Mouse (Mus musculus) hindlimb bud, embryonic 11.5 days (tissue): ENCODE results near the gene Ccr8.

Experiments
- DNase-seq: peaks from one replicate; pipeline ENCODE4 v3.0.0-alpha.2; 2012; ENCODE audit warnings: low read depth, low spot score; ENCODE audit errors: extremely low spot score

Gene Ccr8

DNA sequence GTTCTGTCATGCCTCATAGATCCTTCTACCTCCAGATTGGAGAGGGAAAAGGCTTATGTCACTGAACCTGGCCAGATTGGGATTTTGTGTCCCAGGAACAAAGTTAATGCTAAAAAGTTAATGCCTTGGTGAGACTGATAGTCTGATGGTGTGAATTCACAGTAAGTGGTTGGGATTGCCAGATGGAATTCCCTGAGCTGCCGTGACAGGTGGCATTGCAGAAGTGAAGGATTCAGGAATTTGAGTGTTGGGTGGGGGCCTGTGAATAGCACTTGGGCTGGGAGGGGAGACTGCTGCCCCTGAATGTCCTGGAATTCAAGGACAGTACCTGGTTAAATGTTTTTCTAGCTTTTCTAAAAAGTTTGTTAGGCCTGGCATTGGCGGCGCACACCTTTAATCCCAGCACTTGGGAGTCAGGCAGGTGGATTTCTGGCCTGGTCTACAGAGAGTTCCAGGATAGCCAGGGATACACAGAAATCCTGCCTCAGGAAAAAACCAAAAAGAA, 39.9 kb downstream of the Ccr8 start:
- DNase-seq = no peak

DNA sequence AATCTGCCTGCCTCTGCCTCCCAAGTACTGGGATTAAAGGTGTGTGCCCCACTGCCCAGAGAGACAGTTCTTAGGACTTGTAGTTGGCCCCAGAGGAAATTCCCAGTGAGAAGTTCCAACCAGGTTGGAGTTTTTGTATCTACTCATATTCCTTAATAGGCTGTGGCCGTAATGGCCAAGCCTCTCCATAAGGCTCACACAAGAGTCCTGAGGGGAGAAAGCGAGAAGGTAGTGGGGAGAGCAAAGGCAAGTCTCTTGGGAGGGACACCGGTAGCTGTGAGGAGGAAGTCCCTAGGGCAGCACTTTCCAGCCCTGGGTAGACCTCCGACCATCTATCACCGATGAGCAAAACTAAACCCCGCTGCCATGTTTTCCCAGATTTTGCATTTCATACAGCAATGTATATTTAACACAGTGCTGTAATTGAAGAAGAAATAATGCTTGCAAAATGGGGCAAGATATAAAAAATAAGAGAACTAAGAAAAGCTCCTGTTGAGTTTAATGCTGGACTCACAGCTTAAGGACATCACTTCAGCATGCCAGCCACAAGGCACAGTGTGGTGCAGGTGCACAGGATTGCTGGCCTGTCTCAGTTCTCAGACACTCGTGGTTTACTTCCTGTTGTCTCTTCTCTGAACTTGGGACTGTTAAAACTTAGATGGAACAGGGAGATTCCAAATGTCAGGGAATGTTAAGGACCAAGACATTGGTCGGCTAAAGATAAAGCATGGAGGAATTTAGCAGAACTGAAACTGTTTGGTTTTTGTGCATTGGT, 41.3 kb downstream of the Ccr8 start:
- no peak for DNase-seq

DNA sequence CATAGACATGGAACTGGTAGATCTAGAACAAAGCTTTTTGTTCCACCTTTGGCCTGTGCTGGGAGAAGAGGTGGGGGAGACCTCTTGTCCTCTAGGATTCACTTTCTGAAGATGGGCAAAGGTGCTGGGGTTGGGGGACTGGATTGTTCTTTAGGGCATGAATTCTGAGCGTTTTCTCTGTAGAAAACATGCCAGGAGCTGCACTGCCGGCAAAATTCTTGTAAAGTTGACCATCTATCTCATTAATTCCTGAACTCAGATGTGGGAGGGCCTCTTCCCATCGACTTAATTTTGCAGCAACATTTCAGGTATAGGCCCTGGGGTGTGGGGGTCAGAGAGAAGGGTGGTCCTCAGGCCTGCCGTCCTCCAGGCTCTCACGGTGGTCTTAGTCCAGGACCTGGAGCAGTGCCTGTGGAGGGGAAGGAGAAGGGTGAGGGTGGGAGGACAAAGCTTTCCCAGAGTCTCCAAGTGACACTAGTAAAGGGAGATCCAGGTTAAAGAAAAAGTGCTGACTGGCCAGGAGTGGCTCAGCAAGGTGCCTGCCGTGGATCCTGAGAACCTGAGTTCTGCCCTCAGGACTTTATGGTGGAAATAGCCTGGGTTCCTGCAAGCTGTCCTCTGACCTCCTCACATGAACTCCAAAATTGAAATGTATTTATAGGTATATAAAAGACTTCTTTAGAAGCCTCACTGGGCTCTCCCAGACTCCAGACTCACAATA, 42.0 kb downstream of the Ccr8 start:
- DNase-seq = no peak

DNA sequence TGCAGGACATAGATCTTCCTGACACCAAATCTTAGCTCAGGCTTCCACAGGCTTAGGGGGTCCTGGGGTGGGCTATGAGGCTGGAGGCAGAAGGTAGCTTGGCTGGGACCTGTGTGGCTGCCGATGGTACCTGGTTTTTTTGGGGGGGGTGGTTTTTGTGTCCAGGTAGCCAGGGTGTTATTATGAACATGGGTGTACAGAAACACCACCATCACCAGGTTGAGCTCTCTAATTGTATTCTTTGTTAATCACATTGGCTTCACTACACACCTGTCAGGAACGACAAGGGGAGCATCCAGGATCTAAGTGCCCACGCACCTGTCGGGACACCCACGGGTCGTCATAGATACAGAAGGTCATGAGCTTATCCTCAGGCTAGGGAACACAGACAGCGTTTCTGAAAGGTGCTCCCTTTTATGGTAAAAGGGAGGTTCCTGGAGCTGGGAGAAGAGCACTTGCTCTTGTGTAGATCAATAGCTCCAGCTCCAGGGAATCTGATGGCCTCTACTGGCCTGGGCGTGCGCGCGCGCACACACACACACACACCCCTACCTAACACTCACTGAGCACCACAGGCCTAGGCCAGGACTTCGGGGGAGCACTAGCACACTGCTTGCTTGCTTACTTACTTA, 42.7 kb downstream of the Ccr8 start:
- DNase-seq = no peak

DNA sequence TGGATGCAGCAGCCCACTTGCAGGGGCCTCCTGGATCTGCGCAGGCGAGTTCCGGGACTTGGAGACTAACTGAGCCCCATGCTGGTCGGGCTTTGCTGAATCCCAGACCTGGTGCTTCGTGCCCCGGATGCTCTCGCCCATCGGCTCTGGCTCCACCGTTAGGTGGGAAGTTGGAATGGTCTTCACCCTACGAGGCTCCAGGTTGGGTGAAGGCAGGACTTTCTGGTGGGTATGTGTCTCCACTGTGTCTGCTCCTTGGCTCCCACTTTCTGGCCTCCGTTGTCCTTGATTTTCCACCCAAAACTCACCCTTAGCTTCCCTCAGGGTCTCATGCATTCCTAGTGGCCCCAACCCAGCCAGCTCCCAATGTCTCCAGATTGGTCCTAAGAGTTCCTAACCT, 43.5 kb downstream of the Ccr8 start:
- no peak for DNase-seq

DNA sequence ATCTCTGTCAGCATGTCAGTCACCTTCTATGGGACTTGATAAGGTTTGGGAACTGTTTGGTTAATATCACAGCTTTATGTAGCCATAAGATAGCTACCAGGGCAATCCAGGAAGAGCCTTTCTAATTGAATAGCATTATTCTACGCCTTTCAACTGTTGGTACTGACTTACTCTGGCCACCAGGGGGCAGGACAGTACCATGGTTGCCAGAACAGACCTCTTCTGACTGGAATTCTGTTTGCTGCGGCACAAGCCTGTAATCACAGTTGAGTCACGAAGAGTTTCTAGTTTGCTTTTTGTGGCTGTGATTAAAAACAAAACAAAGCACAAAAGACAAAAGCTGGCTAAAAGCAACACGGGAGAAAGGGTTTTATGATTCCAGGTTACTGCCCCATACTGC, 48.7 kb downstream of the Ccr8 start:
- peak; percentile 49 for DNase-seq

DNA sequence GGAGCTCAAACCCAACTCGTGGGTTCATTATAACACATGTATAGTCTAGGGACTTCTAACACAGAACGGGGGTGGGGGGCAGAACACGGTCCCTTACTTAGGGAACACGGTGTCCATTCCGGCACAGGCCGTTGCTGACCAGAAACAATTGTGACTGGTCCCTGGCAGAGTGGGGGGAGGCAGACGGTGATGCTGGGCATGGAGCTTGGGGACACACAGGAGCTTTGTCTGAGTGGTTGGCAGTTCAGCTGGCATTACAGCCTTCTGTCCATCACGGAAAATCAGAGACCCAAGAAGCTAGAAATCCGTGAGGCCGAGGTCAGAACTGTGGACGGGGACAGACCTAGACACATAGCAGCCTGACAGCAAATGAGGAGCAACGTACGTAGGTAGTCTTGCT, 52.6 kb downstream of the Ccr8 start:
- no peak for DNase-seq
